Mouse (Mus musculus) liver, adult 2 months (tissue): ENCODE results near the gene Msmp. TPM values are rescaled to one million over a fixed set of nuclear protein-coding genes. Genes with fewer than 3 reads are reported as not detected.
"Not testable (repeated sequence)": the region's sequence is repeated elsewhere in the genome, so short reads cannot be mapped to it uniquely, and the experiment has no call there.

Experiments used
- DNase-seq: peaks from one replicate; pipeline ENCODE4 v3.0.0-alpha.2; 2011; ENCODE audit warnings: low read depth, low spot score; ENCODE audit errors: extremely low read depth
- H3K27ac ChIP-seq: fragments of 200-500 bp; replicated peaks from 2 replicates; pipeline ENCODE4 v1.5.1; 2012; ENCODE audit warnings: low read depth, mild to moderate bottlenecking, control low read depth, inconsistent platforms, low read length; ENCODE audit not compliant: insufficient read depth
- H3K27me3 ChIP-seq: fragments of 200-500 bp; 2 replicates; pipeline ENCODE4 v1.6.1; 2012; ENCODE audit warnings: mild to moderate bottlenecking, moderate library complexity, low read length, inconsistent platforms; ENCODE audit not compliant: control insufficient read depth, insufficient read depth
- H3K36me3 ChIP-seq: fragments of 200-500 bp; 2 replicates; pipeline ENCODE4 v1.6.1; 2012; ENCODE audit warnings: low read length, inconsistent platforms; ENCODE audit not compliant: control insufficient read depth, insufficient read depth
- H3K4me1 ChIP-seq: fragments of 200-500 bp; 2 replicates; pipeline ENCODE4 v1.6.1; 2011; ENCODE audit warnings: low read length; ENCODE audit not compliant: control insufficient read depth, insufficient read depth
- H3K4me3 ChIP-seq: fragments of 200-500 bp; 2 replicates; pipeline ENCODE4 v1.5.1; 2011; ENCODE audit warnings: low read depth, mild to moderate bottlenecking, control low read depth, low read length, moderate library complexity; ENCODE audit not compliant: insufficient read depth
- H3K79me2 ChIP-seq: fragments of 200-500 bp; 2 replicates; pipeline ENCODE4 v1.6.1; 2012; ENCODE audit warnings: inconsistent platforms, mild to moderate bottlenecking, low read length, moderate library complexity; ENCODE audit not compliant: control insufficient read depth, insufficient read depth
- H3K9ac ChIP-seq: fragments of 200-500 bp; 2 replicates; pipeline ENCODE4 v1.6.1; 2012; ENCODE audit warnings: low read depth, mild to moderate bottlenecking, control low read depth, inconsistent platforms, low read length
- CTCF ChIP-seq: fragments of 200-500 bp; IDR thresholded peaks from 2 replicates; pipeline ENCODE4 v1.5.1; 2011; ENCODE audit warnings: low read depth, low read length, control low read depth
- POLR2A ChIP-seq: fragments of 200-500 bp; IDR thresholded peaks from 2 replicates; pipeline ENCODE4 v1.6.1; 2011; ENCODE audit warnings: low read length, control low read depth; ENCODE audit not compliant: insufficient read depth; ENCODE audit errors: extremely low read depth
- WGBS: fragments of 180-500 bp; shearing (Covaris S2); methylation state at CpG from one replicate; pipeline ENCODE4 v1.1.7; 2018; 5-methylcytosine and 5-hydroxymethylcytosine counted together
- polyA plus RNA-seq: library from polyadenylated mRNA; depleted of rRNA; stranded (reverse); fragments of >200 nt; gene quantifications from 2 replicates; pipeline ENCODE4 v1.2.3, GENCODE M21; 2012
- total RNA-seq: library from RNA; depleted of rRNA; stranded (reverse); fragments of >200 nt; gene quantifications from 2 replicates; pipeline ENCODE4 v1.2.3, GENCODE M21; 2014

Msmp gene
- total and polyA plus RNA-seq, 2 experiments: not detected

DNA sequence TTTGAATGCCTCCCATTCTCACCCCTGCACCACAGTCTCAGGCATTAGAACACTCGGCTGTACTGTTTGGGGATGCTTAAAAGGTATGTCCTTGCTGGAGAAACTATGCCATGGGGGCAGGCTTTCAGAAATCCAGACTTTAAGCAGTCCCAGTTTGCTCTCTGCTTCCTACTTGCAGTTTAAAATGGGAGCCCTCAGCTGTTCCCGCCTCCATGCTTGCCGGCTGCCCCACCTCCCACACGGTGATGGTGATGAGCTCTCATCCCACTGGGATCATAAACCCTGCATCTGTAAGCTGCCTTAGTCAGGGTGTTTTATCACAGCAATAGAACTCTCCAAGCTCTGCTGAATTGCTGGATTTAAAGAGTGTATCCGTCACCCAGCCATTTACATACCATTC is 31.9 kb downstream of the Msmp start:
- H3K27me3 ChIP-seq: no peaks in the 10 kb centered on the region
- H3K4me3 ChIP-seq: no peak overlapping the region
- H3K36me3 ChIP-seq: peaks cover 77% of the 10 kb centered on the region

GRCm38 (mm10) chr4:43551854-43552253 is 32.4 kb downstream of the Msmp start:
- peaks cover 82% of the 10 kb centered on the region for H3K36me3 ChIP-seq
- not testable (repeated sequence) for H3K27ac ChIP-seq, H3K9ac ChIP-seq, H3K4me1 ChIP-seq, H3K4me3 ChIP-seq, H3K79me2 ChIP-seq, H3K27me3 ChIP-seq, DNase-seq
- 86% methylated on average over 6 of the region's 6 CpGs for WGBS

More for the DNA sequence above, 31.9 kb downstream of the Msmp start:
- H3K4me1 ChIP-seq: no peaks in the 10 kb centered on the region; the same call in 1 of the 2 replicates
- WGBS: 97% methylated on average over 5 of the region's 5 CpGs
- no peak for DNase-seq
- no peak overlapping the region for H3K27ac ChIP-seq
- TF ChIP-seq POLR2A (no peak), CTCF (no peak)
- peaks cover 4% of the 10 kb centered on the region; the same call in 1 of the 2 replicates for H3K79me2 ChIP-seq
- no peak overlapping the region for H3K9ac ChIP-seq

GRCm38 (mm10) chr4:43549055-43549454 is 35.2 kb downstream of the Msmp start:
- Histone ChIP-seq H3K36me3 (peaks cover 70% of the 10 kb centered on the region), H3K4me3 (no peak overlapping the region), H3K27ac (no peak overlapping the region), H3K79me2 (no peaks in the 10 kb centered on the region; the same call in 1 of the 2 replicates), H3K4me1 (no peaks in the 10 kb centered on the region), H3K27me3 (no peaks in the 10 kb centered on the region), H3K9ac (no peak overlapping the region)
- TF ChIP-seq CTCF: no peak
- TF ChIP-seq POLR2A: no peak
- 94% methylated on average over 12 of the region's 12 CpGs for whole genome bisulfite sequencing
- no peak for DNase-seq

DNA sequence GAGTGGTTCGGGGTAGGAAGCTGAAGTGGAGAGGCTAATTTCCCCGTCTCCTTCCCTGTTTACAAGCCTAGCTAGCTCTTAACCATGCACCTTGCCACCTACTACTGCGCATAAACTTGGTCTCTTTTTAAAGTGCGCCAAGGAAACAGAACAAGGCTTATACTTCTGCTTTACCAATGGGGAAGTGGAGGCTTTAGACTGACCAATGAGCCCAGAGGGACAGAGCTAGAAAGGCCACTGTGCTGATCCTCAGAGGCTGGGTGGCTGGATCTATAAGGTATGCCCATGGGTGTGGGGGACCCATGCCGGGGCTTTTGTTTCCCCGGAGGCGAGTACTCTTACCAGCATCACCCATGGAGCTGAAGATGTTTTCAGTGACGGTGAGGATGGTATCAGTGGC is 37.1 kb downstream of the Msmp start:
- 87% methylated on average over 8 of the region's 8 CpGs for WGBS
- Histone ChIP-seq H3K79me2 (no peaks in the 10 kb centered on the region; the same call in 1 of the 2 replicates), H3K9ac (no peak overlapping the region), H3K4me1 (no peaks in the 10 kb centered on the region), H3K36me3 (peaks cover 65% of the 10 kb centered on the region), H3K27ac (no peak overlapping the region), H3K27me3 (no peaks in the 10 kb centered on the region), H3K4me3 (no peak overlapping the region)
- TF ChIP-seq CTCF (no peak), POLR2A (no peak)
- no peak for DNase-seq

DNA sequence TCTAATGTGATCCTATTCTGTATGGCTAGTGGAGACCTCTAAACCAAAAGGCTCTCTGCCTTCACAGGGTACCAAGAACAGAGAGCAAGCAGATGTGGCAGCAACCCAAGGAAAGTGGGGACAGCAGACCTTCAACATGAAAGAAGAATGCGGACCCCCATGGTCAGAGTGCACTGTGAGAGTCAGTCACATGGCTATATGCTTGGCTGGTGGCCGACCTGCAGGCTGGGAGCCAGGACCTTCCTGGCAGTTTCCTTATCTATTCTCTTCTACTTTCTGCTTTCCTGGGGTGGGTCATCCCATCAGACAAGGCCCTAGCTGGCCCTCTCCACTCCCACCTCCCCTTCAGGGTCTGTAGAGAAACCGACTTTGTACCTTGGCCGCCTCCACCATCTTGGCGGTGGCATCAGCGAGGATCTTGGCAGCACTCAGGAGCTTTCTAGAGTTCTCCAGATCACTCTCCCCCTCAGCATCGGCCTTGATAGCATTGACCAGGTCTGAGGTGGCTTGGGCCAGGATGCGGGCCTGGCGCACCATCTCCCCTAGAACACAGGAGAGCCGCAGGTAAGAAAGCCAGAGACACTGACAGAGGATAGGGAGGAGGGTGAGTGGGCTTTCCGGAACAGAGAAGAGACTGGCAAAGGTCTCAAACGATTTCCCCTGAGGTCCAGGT is 37.8 kb downstream of the Msmp start:
- Histone ChIP-seq H3K36me3 (peaks cover 63% of the 10 kb centered on the region), H3K4me3 (no peak overlapping the region), H3K9ac (no peak overlapping the region), H3K27ac (no peak overlapping the region), H3K79me2 (no peaks in the 10 kb centered on the region; the same call in 1 of the 2 replicates), H3K4me1 (no peaks in the 10 kb centered on the region), H3K27me3 (no peaks in the 10 kb centered on the region)
- DNase-seq: no peak
- 86% methylated on average over 12 of the region's 12 CpGs for WGBS
- no peak for TF ChIP-seq CTCF
- TF ChIP-seq POLR2A: no peak

- Histone ChIP-seq H3K36me3 (peaks cover 64% of the 10 kb centered on the region), H3K79me2 (no peaks in the 10 kb centered on the region), H3K4me3 (no peak overlapping the region), H3K9ac (no peak overlapping the region), H3K4me1 (no peaks in the 10 kb centered on the region), H3K27me3 (no peaks in the 10 kb centered on the region), H3K27ac (no peak overlapping the region)
- TF ChIP-seq POLR2A (no peak), CTCF (no peak)
- 91% methylated on average over 3 of the region's 3 CpGs for WGBS
- no peak for DNase-seq
Measured at GRCm38 (mm10) chr4:43542044-43542443, 42.2 kb downstream of the Msmp start.
